Mouse (Mus musculus) embryonic facial prominence, embryonic 11.5 days (tissue): Measurements from ENCODE around the gene Tuba1c. TPM values are rescaled to one million over a fixed set of nuclear protein-coding genes. Genes with fewer than 3 reads are reported as not detected.

Source experiments
- ATAC-seq: fragments of 200-750 bp; cut with Nextera tagmentation; replicated peaks from 2 replicates; pipeline ENCODE4 v1.8.0; 2017; ENCODE audit warnings: low read depth; ENCODE audit not compliant: insufficient number of reproducible peaks, low FRiP score, low TSS enrichment
- DNase-seq: peaks from one replicate; pipeline ENCODE4 v3.0.0-alpha.2; 2015; ENCODE audit warnings: low spot score
- H3K27ac ChIP-seq: fragments of 300-500 bp; sonication (generic); replicated peaks from 2 replicates; pipeline ENCODE4 v1.5.1; 2014; ENCODE audit warnings: mild to moderate bottlenecking, low read depth, low read length, control low read depth
- H3K27me3 ChIP-seq: fragments of 300-500 bp; sonication (generic); 2 replicates; pipeline ENCODE4 v1.6.1; 2014; ENCODE audit warnings: mild to moderate bottlenecking, low read length, moderate library complexity, mixed read lengths; ENCODE audit not compliant: control insufficient read depth, insufficient read depth
- H3K36me3 ChIP-seq: fragments of 300-500 bp; sonication (generic); replicated peaks from 2 replicates; pipeline ENCODE4 v1.6.1; 2014; ENCODE audit warnings: low read depth, mild to moderate bottlenecking, low read length, moderate library complexity, mixed read lengths; ENCODE audit not compliant: control insufficient read depth, insufficient read depth
- H3K4me1 ChIP-seq: fragments of 300-500 bp; sonication (generic); 2 replicates; pipeline ENCODE4 v1.6.1; 2014; ENCODE audit warnings: low read length, mixed read lengths; ENCODE audit not compliant: control insufficient read depth, insufficient read depth
- H3K4me2 ChIP-seq: fragments of 300-500 bp; sonication (generic); 2 replicates; pipeline ENCODE4 v1.6.1; 2014; ENCODE audit warnings: low read depth, mild to moderate bottlenecking, control low read depth, low read length, moderate library complexity
- H3K4me3 ChIP-seq: fragments of 300-500 bp; sonication (generic); 2 replicates; pipeline ENCODE4 v1.5.1; 2014; ENCODE audit warnings: low read depth, low read length, control low read depth
- H3K9ac ChIP-seq: fragments of 300-500 bp; sonication (generic); replicated peaks from 2 replicates; pipeline ENCODE4 v1.6.1; 2014; ENCODE audit warnings: mild to moderate bottlenecking, control low read depth, low read length
- H3K9me3 ChIP-seq: fragments of 300-500 bp; sonication (generic); replicated peaks from 2 replicates; pipeline ENCODE4 v1.6.1; 2016; ENCODE audit warnings: mild to moderate bottlenecking, low read length, inconsistent platforms, mixed read lengths; ENCODE audit not compliant: control insufficient read depth
- WGBS: fragments of 180-500 bp; shearing (Covaris S2); extraction: QIAGEN DNeasy Blood & Tissue Kit; methylation state at CpG from one replicate; pipeline ENCODE4 v1.1.7; 2014; 5-methylcytosine and 5-hydroxymethylcytosine counted together
- polyA plus RNA-seq: library from polyadenylated mRNA; unstranded; fragments of >200 nt; fragmentation: Nextera tagmentation; extraction: Ambion mirVana; gene quantifications from 2 replicates; pipeline ENCODE4 v1.2.1, GENCODE M21; 2014

Tuba1c gene
- polyA plus RNA-seq, 1 experiment from 2014 or later = 132 TPM

DNA sequence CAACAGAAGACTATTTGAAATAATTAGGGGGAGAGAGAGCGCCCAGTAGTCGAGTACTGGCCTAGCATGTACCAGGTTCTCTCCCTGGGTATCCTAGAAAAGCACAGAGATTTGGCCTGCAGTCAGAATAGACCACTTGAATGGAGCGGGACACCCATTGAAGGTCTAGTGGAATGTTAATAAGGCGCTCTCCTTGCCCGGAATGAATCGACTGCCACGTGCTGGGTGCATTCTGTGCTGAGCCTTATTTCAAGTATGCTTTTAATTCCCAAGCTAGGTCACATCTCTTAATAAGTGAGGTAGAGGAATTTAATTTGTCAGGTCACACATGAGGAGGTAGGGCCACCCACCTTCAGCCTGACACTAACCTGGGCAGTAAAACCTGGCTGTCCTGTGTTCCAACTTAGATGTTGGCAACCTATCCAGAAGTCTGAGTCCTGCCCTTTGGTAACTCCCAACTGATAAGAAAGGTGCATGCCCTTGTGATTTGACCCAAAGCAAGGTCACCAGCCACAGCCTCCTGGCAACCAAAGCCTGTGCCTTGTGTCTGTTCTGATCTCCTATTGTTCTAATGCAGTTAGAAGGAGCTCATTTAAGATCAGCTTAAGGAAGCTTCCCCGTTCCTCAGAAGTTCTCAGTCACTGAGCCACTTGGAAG, 6.7 kb downstream of the Tuba1c start:
- WGBS = 91% methylated on average over 8 of the region's 8 CpGs
- H3K4me2 ChIP-seq = no peak overlapping the region
- H3K27ac ChIP-seq = no peak overlapping the region
- no peak overlapping the region for H3K9ac ChIP-seq
- no peak overlapping the region for H3K4me3 ChIP-seq
- no peaks in the 10 kb centered on the region; the same call in none of the 2 replicates for H3K36me3 ChIP-seq
- no peaks in the 10 kb centered on the region; the same call in 1 of the 2 replicates for H3K4me1 ChIP-seq
- H3K27me3 ChIP-seq = no peaks in the 10 kb centered on the region
- DNase-seq (no peak), ATAC-seq (no peak)
- no peaks in the 10 kb centered on the region for H3K9me3 ChIP-seq

DNA sequence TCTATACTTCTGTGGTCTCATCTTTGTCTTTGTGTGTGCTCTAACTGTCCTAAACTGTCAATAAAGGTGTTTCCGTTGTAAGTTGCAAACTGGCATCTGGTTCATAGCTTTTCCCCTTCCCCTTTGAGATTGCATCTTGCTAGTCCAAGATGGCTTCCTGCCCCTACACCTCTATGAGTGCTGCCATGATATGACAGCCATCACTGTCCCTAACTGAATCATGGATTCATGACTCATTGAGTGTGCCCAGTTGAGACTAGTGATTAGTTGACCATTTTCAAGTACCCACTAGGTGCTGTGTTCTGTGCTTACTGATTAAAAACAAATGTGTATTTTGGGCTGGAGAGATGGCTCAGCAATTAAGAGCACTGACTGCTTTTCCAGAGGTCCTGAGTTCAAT, 8.3 kb downstream of the Tuba1c start:
- Histone ChIP-seq H3K4me1 (no peaks in the 10 kb centered on the region), H3K4me3 (no peak overlapping the region), H3K9me3 (no peaks in the 10 kb centered on the region), H3K27ac (no peak overlapping the region), H3K36me3 (no peaks in the 10 kb centered on the region; the same call in none of the 2 replicates), H3K27me3 (no peaks in the 10 kb centered on the region), H3K4me2 (no peak overlapping the region), H3K9ac (no peak overlapping the region)
- ATAC-seq (no peak), DNase-seq (no peak)
- 88% methylated on average over 1 of the region's 1 CpGs for WGBS

DNA sequence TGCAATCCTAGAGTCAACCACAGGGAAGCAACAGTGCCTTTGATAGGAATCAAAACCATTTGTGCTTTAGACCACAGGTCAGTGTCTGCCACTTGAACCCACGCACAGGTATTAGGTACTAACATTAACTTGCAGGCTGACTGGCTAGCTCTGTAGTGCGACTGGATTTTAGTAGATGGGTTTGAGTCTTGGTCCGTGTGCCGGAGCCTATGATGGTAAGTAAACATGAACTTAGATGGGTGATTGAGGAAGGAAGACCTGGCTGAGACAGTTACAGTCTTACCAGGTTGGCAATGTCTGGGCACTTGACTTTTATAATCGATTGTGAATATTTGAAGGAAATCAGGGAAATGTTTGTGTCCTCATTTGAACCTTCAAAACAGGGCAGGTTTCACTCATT, 9.1 kb downstream of the Tuba1c start:
- no peak overlapping the region for H3K27ac ChIP-seq
- WGBS = 88% methylated on average over 5 of the region's 5 CpGs
- ATAC-seq (no peak), DNase-seq (no peak)
- no peaks in the 10 kb centered on the region; the same call in none of the 2 replicates for H3K36me3 ChIP-seq
- no peak overlapping the region for H3K4me2 ChIP-seq
- H3K27me3 ChIP-seq = no peaks in the 10 kb centered on the region
- no peak overlapping the region for H3K4me3 ChIP-seq
- no peaks in the 10 kb centered on the region for H3K4me1 ChIP-seq
- H3K9ac ChIP-seq = no peak overlapping the region
- no peaks in the 10 kb centered on the region for H3K9me3 ChIP-seq

DNA sequence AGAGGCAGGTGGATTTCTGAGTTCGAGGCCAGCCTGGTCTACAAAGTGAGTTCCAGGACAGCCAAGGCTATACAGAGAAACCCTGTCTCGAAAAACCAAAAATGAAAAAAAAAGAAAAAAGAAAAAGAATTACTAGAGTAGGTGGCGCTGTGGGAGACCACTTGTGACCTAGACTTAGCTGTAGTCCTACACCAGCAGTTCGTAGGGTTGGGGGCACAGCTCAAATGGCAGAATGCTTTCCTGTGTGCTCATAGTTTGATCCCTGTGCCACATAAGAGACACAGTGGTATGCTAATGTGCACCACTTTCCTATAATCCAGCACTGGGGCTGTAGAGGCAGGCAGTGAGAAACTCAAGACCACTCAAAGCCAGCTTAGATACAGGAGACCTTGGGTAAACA, 9.6 kb downstream of the Tuba1c start:
- no peak overlapping the region for H3K27ac ChIP-seq
- 89% methylated on average over 4 of the region's 4 CpGs for WGBS

DNA sequence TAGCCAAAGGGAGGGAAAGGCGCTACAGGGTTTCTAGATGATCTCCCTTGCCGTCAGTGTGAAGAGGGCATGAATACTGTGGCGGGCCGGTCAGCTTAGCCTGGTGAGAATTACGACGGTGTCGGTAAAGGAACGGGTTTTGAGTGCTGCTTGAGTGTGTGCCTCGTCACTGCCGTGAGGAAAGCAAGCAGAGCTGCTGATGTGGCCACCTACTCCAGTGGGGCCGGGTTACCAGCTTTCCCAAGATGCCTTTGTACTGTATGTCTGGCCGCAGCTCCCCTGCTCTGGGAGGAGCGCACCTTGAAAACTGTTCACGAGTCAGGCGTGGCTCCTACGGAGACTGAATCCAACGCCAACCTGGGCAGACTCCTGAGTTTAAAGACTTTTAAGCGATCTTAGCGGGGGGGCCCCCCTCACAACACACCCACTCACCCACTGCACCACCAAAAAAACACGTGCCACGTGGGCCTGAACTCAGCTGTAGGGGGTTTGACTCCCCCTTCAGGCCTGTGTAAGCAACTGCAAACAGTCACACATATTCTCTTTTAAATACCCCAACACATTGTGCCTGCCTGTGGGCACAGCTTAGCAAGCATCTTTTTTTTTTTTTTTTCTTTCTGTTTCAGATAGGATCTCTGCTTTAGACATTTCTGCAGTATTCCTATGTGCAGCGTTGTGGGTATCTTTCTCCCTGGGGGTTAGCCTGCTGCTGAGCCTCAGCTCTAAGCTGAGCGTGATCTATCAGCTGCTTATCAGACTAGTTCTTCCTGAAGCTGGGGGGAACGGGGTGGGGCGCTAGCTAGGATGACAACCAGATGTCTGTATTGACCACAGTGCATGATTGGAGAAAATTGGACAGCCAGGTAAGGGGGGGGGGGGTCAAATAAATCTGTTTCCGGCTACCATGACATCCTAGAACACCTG, 10.6 kb downstream of the Tuba1c start:
- Histone ChIP-seq H3K4me2 (no peak overlapping the region), H3K9ac (no peak overlapping the region), H3K4me1 (no peaks in the 10 kb centered on the region), H3K4me3 (no peak overlapping the region), H3K27ac (no peak overlapping the region), H3K9me3 (no peaks in the 10 kb centered on the region), H3K27me3 (no peaks in the 10 kb centered on the region), H3K36me3 (no peaks in the 10 kb centered on the region; the same call in none of the 2 replicates)
- DNase-seq (no peak), ATAC-seq (no peak; the same call in 1 of the 2 replicates)
- 69% methylated on average over 26 of the region's 26 CpGs for WGBS

More for the DNA sequence above, 9.6 kb downstream of the Tuba1c start:
- Histone ChIP-seq H3K9ac (no peak overlapping the region), H3K36me3 (no peaks in the 10 kb centered on the region; the same call in none of the 2 replicates), H3K9me3 (no peaks in the 10 kb centered on the region), H3K27me3 (no peaks in the 10 kb centered on the region), H3K4me3 (no peak overlapping the region), H3K4me2 (no peak overlapping the region), H3K4me1 (no peaks in the 10 kb centered on the region)
- no peak for DNase-seq
- no peak for ATAC-seq

DNA sequence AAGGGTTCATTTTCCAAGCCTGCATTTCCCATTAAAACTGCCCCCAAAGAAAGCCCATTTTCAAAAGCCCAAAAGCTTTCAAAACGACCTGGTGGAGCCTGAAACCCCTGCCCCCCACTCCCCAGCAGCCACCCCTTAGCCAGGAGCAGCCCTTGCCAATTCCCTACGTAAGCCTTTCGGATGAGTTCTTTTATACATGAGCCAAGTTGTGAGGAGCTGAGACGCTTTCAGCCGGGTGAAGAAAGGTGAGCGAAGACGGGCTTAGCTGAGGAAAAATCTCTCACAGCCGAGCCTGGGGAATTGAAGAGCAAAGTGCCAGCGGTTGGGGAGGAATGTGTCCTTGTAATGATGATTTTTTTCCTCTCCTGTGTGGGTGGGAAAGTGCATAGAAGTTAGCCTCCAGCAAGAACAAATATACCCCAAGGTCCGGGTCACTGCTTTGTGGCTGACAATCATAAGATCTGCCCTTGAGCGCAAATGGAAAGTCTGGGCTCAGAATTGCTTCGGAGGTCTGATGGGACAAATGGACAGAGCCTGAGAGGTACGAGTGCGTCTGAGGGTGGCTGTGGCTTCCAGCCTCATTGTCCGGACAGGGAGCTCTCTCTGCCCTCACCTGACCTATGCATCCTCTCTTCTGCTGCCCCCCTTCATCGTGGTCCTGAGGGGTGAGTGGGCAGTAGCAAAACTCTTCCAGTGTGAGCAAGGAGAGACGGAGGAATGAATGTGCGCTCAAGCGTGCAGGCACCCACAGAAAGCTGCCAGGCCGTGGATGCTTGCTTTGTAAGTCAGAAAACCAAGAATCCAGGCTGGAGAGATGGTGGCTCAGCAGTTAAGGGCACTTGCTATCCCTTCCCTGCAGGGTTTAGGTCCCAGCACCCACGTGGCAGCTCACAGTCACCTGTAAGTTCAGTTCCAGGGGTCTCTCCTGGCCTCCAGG, 11.5 kb downstream of the Tuba1c start:
- H3K9ac ChIP-seq = no peak overlapping the region
- no peaks in the 10 kb centered on the region for H3K4me1 ChIP-seq
- no peak overlapping the region for H3K4me2 ChIP-seq
- no peaks in the 10 kb centered on the region for H3K27me3 ChIP-seq
- DNase-seq (no peak), ATAC-seq (no peak)
- no peaks in the 10 kb centered on the region; the same call in none of the 2 replicates for H3K36me3 ChIP-seq
- 55% methylated on average over 21 of the region's 21 CpGs for WGBS
- H3K27ac ChIP-seq = no peak overlapping the region
- H3K9me3 ChIP-seq = no peaks in the 10 kb centered on the region
- H3K4me3 ChIP-seq = no peak overlapping the region

DNA sequence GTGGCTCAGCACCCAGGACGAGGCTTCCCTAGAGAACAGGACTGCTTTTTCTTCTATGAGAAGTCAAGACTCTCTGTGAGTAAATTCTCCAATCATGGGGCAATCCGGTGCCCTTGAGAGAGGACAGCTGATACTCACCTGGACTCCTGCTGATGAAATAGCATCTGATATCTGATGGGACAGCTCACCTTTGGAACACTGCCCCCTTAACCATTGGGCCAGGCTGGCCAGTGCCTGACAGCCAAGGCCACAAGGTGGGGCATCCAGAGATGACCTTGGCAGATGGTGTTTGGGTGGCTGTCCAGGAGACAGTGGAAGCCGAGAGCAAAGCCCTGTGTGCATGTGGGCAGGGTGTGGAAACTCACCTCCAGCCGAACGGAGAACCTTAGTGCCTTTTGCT, 12.6 kb downstream of the Tuba1c start:
- ATAC-seq (no peak), DNase-seq (no peak)
- Histone ChIP-seq H3K9ac (no peak overlapping the region), H3K27me3 (no peaks in the 10 kb centered on the region), H3K27ac (no peak overlapping the region), H3K36me3 (no peaks in the 10 kb centered on the region), H3K9me3 (no peaks in the 10 kb centered on the region), H3K4me2 (no peak overlapping the region), H3K4me3 (no peak overlapping the region), H3K4me1 (no peaks in the 10 kb centered on the region)
- 85% methylated on average over 5 of the region's 5 CpGs for WGBS
